In the genomic region with DNA sequence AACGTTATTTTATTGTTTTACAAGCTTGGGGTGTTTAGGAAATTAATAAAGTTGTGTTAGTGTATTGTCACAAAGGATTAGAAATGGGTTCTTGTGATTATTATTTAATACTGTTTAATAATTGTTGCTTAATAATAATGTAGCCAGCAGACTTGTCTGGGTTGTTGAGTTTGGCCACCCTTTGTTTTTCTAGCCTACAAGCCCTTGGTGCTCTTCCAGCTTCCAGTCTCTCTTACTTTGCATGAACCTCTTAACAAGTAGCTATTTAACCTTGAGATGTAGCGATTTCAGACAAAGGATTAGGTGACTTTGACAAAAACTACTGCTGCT, we compare ENCODE assay signal across 10 mouse cellular contexts. TPM values are rescaled to one million over a fixed set of nuclear protein-coding genes. Genes with fewer than 3 reads are reported as not detected.
A peak's percentile ranks its signal among the peaks of the same experiment; 100 is the strongest.
DNase-seq lines count a peak whose midpoint lies in the region; ATAC-seq lines count a peak whose summit lies in the region.
"Had no signal": no experiment of that assay in that cellular context is flagged by ENCODE, and none has a peak within 500 bp of the region (broad histone marks: within the 10 kb centered on the region; RNA-seq: fewer than 3 reads in every experiment).

No protein-coding gene starts in this region.

- H3K27me3 ChIP-seq in hindbrain, embryonic 13.5 days = no peaks in the 10 kb centered on the region
- no peaks in the 10 kb centered on the region for H3K27me3 ChIP-seq in hindbrain, embryonic 11.5 days (ENCODE audit: control insufficient read depth, insufficient read depth, low read length)
- no peaks in the 10 kb centered on the region for H3K27me3 ChIP-seq in midbrain, embryonic 14.5 days (ENCODE audit: control insufficient read depth, insufficient read depth, low read length)
- no peaks in the 10 kb centered on the region for H3K27me3 ChIP-seq in midbrain, embryonic 11.5 days (ENCODE audit: control insufficient read depth, insufficient read depth, low read length)
- H3K27me3 ChIP-seq in limb, embryonic 12.5 days = no peaks in the 10 kb centered on the region

- no peak for DNase-seq in hindbrain, embryonic 11.5 days (ENCODE audit: low spot score)
- DNase-seq in midbrain, embryonic 14.5 days = no peak
- no peak for DNase-seq in midbrain, embryonic 11.5 days (ENCODE audit: low spot score, missing footprints)
- DNase-seq in adrenal gland, postnatal 14 days = no peak
- no peak for DNase-seq in retina, postnatal 1 day
- DNase-seq: left cerebral cortex, postnatal 4 days; right cerebral cortex, postnatal 4 days; thymus, postnatal 4 days had no signal

- peaks cover 36% of the 10 kb centered on the region for H3K4me1 ChIP-seq in hindbrain, embryonic 13.5 days (replicated peaks)
- peaks cover 5% of the 10 kb centered on the region; the same call in 1 of the 2 replicates for H3K4me1 ChIP-seq in hindbrain, embryonic 11.5 days (replicated peaks; ENCODE audit: control insufficient read depth, insufficient read depth, low read length)
- peaks cover 21% of the 10 kb centered on the region for H3K4me1 ChIP-seq in midbrain, embryonic 14.5 days (ENCODE audit: control insufficient read depth, insufficient read depth, low read length)
- H3K4me1 ChIP-seq in midbrain, embryonic 11.5 days (ENCODE audit: control insufficient read depth, insufficient read depth, low read length) = peaks cover 7% of the 10 kb centered on the region
- H3K4me1 ChIP-seq in limb, embryonic 12.5 days (replicated peaks) = peaks cover 29% of the 10 kb centered on the region

- H3K9me3 ChIP-seq in hindbrain, embryonic 13.5 days = no peaks in the 10 kb centered on the region
- no peaks in the 10 kb centered on the region for H3K9me3 ChIP-seq in hindbrain, embryonic 11.5 days (ENCODE audit: control insufficient read depth, low read length)
- no peaks in the 10 kb centered on the region for H3K9me3 ChIP-seq in midbrain, embryonic 14.5 days (ENCODE audit: control insufficient read depth, low read length)
- H3K9me3 ChIP-seq in midbrain, embryonic 11.5 days (ENCODE audit: control insufficient read depth, low read length) = no peaks in the 10 kb centered on the region
- no peaks in the 10 kb centered on the region for H3K9me3 ChIP-seq in limb, embryonic 12.5 days

- no peak overlapping the region for H3K9ac ChIP-seq in hindbrain, embryonic 13.5 days
- no peak overlapping the region for H3K9ac ChIP-seq in hindbrain, embryonic 11.5 days (ENCODE audit: low read depth, low read length)
- no peak overlapping the region for H3K9ac ChIP-seq in midbrain, embryonic 14.5 days (replicated peaks; ENCODE audit: low read length)
- no peak overlapping the region for H3K9ac ChIP-seq in midbrain, embryonic 11.5 days (ENCODE audit: low read length)
- H3K9ac ChIP-seq in limb, embryonic 12.5 days (replicated peaks) = no peak overlapping the region

- no peak for ATAC-seq in hindbrain, embryonic 13.5 days (ENCODE audit: low FRiP score)
- no peak for ATAC-seq in hindbrain, embryonic 11.5 days (ENCODE audit: low FRiP score)
- ATAC-seq in midbrain, embryonic 14.5 days (ENCODE audit: low FRiP score, low TSS enrichment) = no peak
- ATAC-seq in midbrain, embryonic 11.5 days (ENCODE audit: low FRiP score) = no peak
- no peak for ATAC-seq in limb, embryonic 12.5 days (ENCODE audit: insufficient number of reproducible peaks, insufficient read depth, low FRiP score, low TSS enrichment, low read depth)

- H3K36me3 ChIP-seq in hindbrain, embryonic 13.5 days = no peaks in the 10 kb centered on the region
- no peaks in the 10 kb centered on the region for H3K36me3 ChIP-seq in hindbrain, embryonic 11.5 days (ENCODE audit: control insufficient read depth, insufficient read depth, low read length)
- H3K36me3 ChIP-seq in midbrain, embryonic 14.5 days (ENCODE audit: control insufficient read depth, insufficient read depth, low read length) = no peaks in the 10 kb centered on the region
- no peaks in the 10 kb centered on the region for H3K36me3 ChIP-seq in midbrain, embryonic 11.5 days (ENCODE audit: control insufficient read depth, insufficient read depth, low read length)
- H3K36me3 ChIP-seq in limb, embryonic 12.5 days = no peaks in the 10 kb centered on the region

- WGBS in hindbrain, embryonic 13.5 days = 74% methylated on average over 2 of the region's 2 CpGs
- WGBS in hindbrain, embryonic 11.5 days = 82% methylated on average over 2 of the region's 2 CpGs
- WGBS in midbrain, embryonic 14.5 days = 73% methylated on average over 2 of the region's 2 CpGs
- 82% methylated on average over 2 of the region's 2 CpGs for WGBS in midbrain, embryonic 11.5 days
- 37% methylated on average over 2 of the region's 2 CpGs for WGBS in limb, embryonic 12.5 days

- no peak overlapping the region for H3K27ac ChIP-seq in hindbrain, embryonic 13.5 days
- no peak overlapping the region for H3K27ac ChIP-seq in hindbrain, embryonic 11.5 days (ENCODE audit: low read depth, low read length)
- H3K27ac ChIP-seq in midbrain, embryonic 14.5 days (replicated peaks; ENCODE audit: low read depth, low read length) = no peak overlapping the region
- no peak overlapping the region for H3K27ac ChIP-seq in midbrain, embryonic 11.5 days (ENCODE audit: low read depth, low read length)
- no peak overlapping the region for H3K27ac ChIP-seq in limb, embryonic 12.5 days

- no peak overlapping the region for H3K4me3 ChIP-seq in hindbrain, embryonic 13.5 days
- no peak overlapping the region for H3K4me3 ChIP-seq in hindbrain, embryonic 11.5 days (ENCODE audit: low read depth, low read length)
- H3K4me3 ChIP-seq in midbrain, embryonic 14.5 days (replicated peaks; ENCODE audit: low read depth, low read length) = peak overlapping the region; percentile 94; the same call in 1 of the 2 replicates
- no peak overlapping the region for H3K4me3 ChIP-seq in midbrain, embryonic 11.5 days (ENCODE audit: low read depth, low read length)
- H3K4me3 ChIP-seq in limb, embryonic 12.5 days (replicated peaks) = peak overlapping the region; percentile 92

- H3K4me2 ChIP-seq in hindbrain, embryonic 13.5 days = peak overlapping the region; percentile 72
- H3K4me2 ChIP-seq in hindbrain, embryonic 11.5 days (replicated peaks; ENCODE audit: low read depth, low read length) = no peak overlapping the region
- H3K4me2 ChIP-seq in midbrain, embryonic 14.5 days (ENCODE audit: low read length) = peak overlapping the region; percentile 87
- no peak overlapping the region for H3K4me2 ChIP-seq in midbrain, embryonic 11.5 days
- H3K4me2 ChIP-seq in limb, embryonic 12.5 days = peak overlapping the region; percentile 70

RNA-seq across cellular contexts. Expression of a gene that starts 1.5 kb away (rescaled TPM):
- polyA plus RNA-seq in hindbrain, embryonic 13.5 days (2015; fragmentation: Nextera tagmentation; extraction: Ambion mirVana) = 98.6 and 99.7 TPM in 2 replicates
- polyA plus RNA-seq in hindbrain, embryonic 11.5 days (2014; fragmentation: Nextera tagmentation; extraction: Ambion mirVana) = 88.8 and 93.7 TPM in 2 replicates
- polyA plus RNA-seq in midbrain, embryonic 14.5 days (2014; fragmentation: Nextera tagmentation; extraction: Ambion mirVana) = 99.3 and 125 TPM in 2 replicates
- polyA plus RNA-seq in midbrain, embryonic 11.5 days (2014; fragmentation: Nextera tagmentation; extraction: Ambion mirVana) = 91.0 and 107 TPM in 2 replicates
- polyA plus RNA-seq in limb, embryonic 12.5 days (2016; fragmentation: Nextera tagmentation; extraction: Ambion mirVana) = 83.0 and 84.0 TPM in 2 replicates
- 253 and 297 TPM in 2 replicates for total RNA-seq in adrenal gland, postnatal 14 days (2021)

RNA-seq across cellular contexts. Expression of a gene that starts 1.6 kb away (rescaled TPM):
- polyA plus RNA-seq in hindbrain, embryonic 13.5 days (2015; fragmentation: Nextera tagmentation; extraction: Ambion mirVana) = 13.1 and 14.9 TPM in 2 replicates
- 25.4 and 26.6 TPM in 2 replicates for polyA plus RNA-seq in hindbrain, embryonic 11.5 days (2014; fragmentation: Nextera tagmentation; extraction: Ambion mirVana)
- 15.6 and 22.8 TPM in 2 replicates for polyA plus RNA-seq in midbrain, embryonic 14.5 days (2014; fragmentation: Nextera tagmentation; extraction: Ambion mirVana)
- polyA plus RNA-seq in midbrain, embryonic 11.5 days (2014; fragmentation: Nextera tagmentation; extraction: Ambion mirVana) = 27.8 and 31.9 TPM in 2 replicates
- 18.0 and 19.3 TPM in 2 replicates for polyA plus RNA-seq in limb, embryonic 12.5 days (2016; fragmentation: Nextera tagmentation; extraction: Ambion mirVana)
- 29.8 and 32.5 TPM in 2 replicates for total RNA-seq in adrenal gland, postnatal 14 days (2021)

RNA-seq across cellular contexts. Expression of a gene that starts 41.0 kb away (rescaled TPM):
- polyA plus RNA-seq in hindbrain, embryonic 13.5 days (2015; fragmentation: Nextera tagmentation; extraction: Ambion mirVana) = 42.7 and 46.4 TPM in 2 replicates
- polyA plus RNA-seq in hindbrain, embryonic 11.5 days (2014; fragmentation: Nextera tagmentation; extraction: Ambion mirVana) = 59.4 and 63.3 TPM in 2 replicates
- polyA plus RNA-seq in midbrain, embryonic 14.5 days (2014; fragmentation: Nextera tagmentation; extraction: Ambion mirVana) = 42.8 and 46.3 TPM in 2 replicates
- 63.8 and 65.6 TPM in 2 replicates for polyA plus RNA-seq in midbrain, embryonic 11.5 days (2014; fragmentation: Nextera tagmentation; extraction: Ambion mirVana)
- polyA plus RNA-seq in limb, embryonic 12.5 days (2016; fragmentation: Nextera tagmentation; extraction: Ambion mirVana) = 72.5 and 79.4 TPM in 2 replicates
- total RNA-seq in adrenal gland, postnatal 14 days (2021) = 37.2 and 39.6 TPM in 2 replicates

RNA-seq across cellular contexts. Expression of a gene that starts 49.3 kb away (rescaled TPM):
- 22.9 and 30.0 TPM in 2 replicates for polyA plus RNA-seq in hindbrain, embryonic 13.5 days (2015; fragmentation: Nextera tagmentation; extraction: Ambion mirVana)
- 22.5 and 23.7 TPM in 2 replicates for polyA plus RNA-seq in hindbrain, embryonic 11.5 days (2014; fragmentation: Nextera tagmentation; extraction: Ambion mirVana)
- polyA plus RNA-seq in midbrain, embryonic 14.5 days (2014; fragmentation: Nextera tagmentation; extraction: Ambion mirVana) = 28.8 and 28.9 TPM in 2 replicates
- polyA plus RNA-seq in midbrain, embryonic 11.5 days (2014; fragmentation: Nextera tagmentation; extraction: Ambion mirVana) = 18.6 and 23.9 TPM in 2 replicates
- polyA plus RNA-seq in limb, embryonic 12.5 days (2016; fragmentation: Nextera tagmentation; extraction: Ambion mirVana) = 21.1 and 23.8 TPM in 2 replicates
- 19.9 and 23.1 TPM in 2 replicates for total RNA-seq in adrenal gland, postnatal 14 days (2021)

Comparison
In these comparisons a context has a peak if more than half of its experiments do, and no peak if none do; other contexts are left out.
1. H3K4me2 ChIP-seq: peak in hindbrain, embryonic 13.5 days (single experiment), midbrain, embryonic 14.5 days (single experiment) and limb, embryonic 12.5 days (single experiment); none in hindbrain, embryonic 11.5 days (single experiment) and midbrain, embryonic 11.5 days (single experiment).
2. H3K4me3 ChIP-seq: peak in midbrain, embryonic 14.5 days (single experiment) and limb, embryonic 12.5 days (single experiment); none in hindbrain, embryonic 13.5 days (single experiment), hindbrain, embryonic 11.5 days (single experiment) and midbrain, embryonic 11.5 days (single experiment).